Mouse (Mus musculus): ENCODE measurements around the gene Gm17949.

Gene Gm17949

DNA sequence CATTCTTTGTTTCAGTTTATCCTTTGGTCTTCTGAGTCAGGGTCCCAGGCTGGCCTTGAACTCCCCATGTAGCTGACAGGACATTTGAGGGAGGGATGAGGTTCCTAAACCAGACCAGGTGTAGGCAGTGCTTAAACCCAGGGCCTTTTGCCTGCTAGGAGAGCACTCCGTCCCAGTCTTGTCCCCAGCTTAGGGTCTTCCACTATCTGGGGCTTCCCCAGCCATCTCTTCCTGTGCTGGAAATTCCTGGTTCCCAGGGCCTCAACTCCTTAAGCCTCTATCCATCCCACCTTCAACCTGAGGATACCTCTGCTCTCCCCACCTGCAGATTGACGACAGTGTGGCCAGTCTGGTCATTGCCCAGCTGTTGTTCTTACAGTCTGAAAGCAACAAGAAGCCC is 20.3 kb upstream of the Gm17949 start:
- DNase-seq: no peak

GRCm38 (mm10) chr17:56995046-56995445 is 16.2 kb upstream of the Gm17949 start:
- DNase-seq: no peak

- DNase-seq: no peak
Measured at GRCm38 (mm10) chr17:56996506-56996905, 14.8 kb upstream of the Gm17949 start.

DNA sequence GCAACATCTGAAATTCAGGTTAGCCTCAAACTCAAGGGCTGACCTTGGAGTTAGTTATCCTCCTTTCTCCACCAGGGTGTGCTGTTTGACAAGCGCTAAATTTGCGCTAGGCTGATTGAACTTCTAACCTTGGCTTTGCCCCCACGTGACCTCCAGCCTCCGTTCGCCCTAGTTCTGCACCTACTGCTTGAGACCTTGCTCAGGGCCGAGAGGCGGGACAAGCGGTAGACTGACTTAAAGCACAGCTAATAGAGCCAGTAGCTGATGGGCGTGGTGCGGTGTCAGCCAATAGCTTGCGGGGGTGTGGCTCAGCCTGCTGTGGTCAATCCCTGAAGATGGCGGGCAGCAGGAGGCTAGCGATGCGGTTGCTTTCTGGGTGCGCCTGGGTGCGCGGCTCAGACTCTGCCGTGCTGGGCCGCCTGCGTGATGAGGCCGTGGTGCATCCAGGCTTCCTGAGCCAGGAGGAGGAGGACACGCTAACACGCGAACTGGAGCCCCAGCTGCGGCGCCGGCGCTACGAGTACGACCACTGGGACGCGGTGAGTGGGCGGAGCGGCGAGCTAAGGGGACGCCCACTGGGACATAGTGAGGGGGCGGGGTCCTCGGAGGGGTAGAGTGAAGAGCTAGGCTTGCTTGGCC is 14.1 kb upstream of the Gm17949 start, which contains the start of gene Alkbh7:
Alkbh7 (plus strand) TSS at position 311 of the 639 bp plus-strand sequence.
- DNase-seq: peak; percentile 89 to 96

DNA sequence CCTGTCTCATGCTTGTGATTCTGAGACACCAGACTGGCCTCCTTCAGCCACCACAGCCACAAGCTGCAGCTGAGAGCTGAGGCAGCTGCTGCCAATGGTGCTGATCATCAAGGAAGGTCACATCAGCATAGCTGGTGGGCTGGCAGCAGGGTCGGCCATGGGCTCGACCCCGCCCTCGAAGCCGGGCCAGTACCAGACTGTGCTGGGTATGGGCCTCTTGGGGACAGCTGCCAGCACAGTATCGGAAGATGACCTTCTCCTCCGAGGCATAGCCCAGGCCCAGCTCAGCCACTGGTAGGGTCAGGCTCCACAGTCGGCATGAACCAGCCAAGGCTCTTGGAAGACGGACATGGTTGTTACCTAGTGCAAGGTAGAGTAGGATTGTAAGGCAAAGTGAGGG is 11.9 kb upstream of the Gm17949 start:
- DNase-seq: no peak

- DNase-seq: no peak
Measured at GRCm38 (mm10) chr17:56999968-57000609, 11.2 kb upstream of the Gm17949 start, which contains the start of gene Pspn. Gene Pspn, minus strand, starts transcription at chr17:57000018.

GRCm38 (mm10) chr17:57001228-57001627 is 10.0 kb upstream of the Gm17949 start:
- DNase-seq: no peak

- DNase-seq: no peak
Measured at GRCm38 (mm10) chr17:57003994-57004393, 7.3 kb upstream of the Gm17949 start.

- no peak for DNase-seq
Measured at GRCm38 (mm10) chr17:57007137-57007905, 3.9 kb upstream of the Gm17949 start.

- no peak for DNase-seq
Measured at GRCm38 (mm10) chr17:57010911-57011235, 396 bp upstream of the Gm17949 start.

GRCm38 (mm10) chr17:57012245-57012795 is 1.1 kb downstream of the Gm17949 start:
- DNase-seq: peak in 1 of 2 experiments; percentile 33

GRCm38 (mm10) chr17:57019693-57020092 is 8.4 kb downstream of the Gm17949 start:
- no peak for DNase-seq

- no peak for DNase-seq
Measured at GRCm38 (mm10) chr17:57020960-57021359, 9.7 kb downstream of the Gm17949 start.

DNA sequence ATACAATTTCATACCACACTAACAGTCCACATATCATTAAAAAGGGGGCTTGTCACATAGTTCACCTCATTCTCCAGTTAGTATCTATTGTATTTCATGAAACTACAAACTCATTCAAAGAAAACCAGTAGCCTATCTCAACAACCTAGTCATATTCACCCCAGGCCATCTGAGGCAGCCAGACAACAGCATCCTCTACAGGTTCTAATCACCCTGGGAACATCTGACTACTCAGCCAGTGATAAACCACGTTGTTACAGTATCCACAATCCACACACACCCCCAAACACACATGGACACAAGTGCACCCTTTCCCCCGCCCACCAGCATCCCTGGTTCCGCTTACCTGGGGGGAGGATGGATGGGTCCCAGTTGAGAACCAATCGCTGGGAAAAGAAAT is 16.2 kb downstream of the Gm17949 start:
- DNase-seq: no peak

- DNase-seq: no peak
Measured at GRCm38 (mm10) chr17:57029691-57030090, 18.4 kb downstream of the Gm17949 start.

- DNase-seq: peak; percentile 64 to 80
Measured at GRCm38 (mm10) chr17:57030931-57031660, 19.8 kb downstream of the Gm17949 start, which contains the start of gene Khsrp. Gene Khsrp, minus strand, starts transcription at chr17:57031522.

DNA sequence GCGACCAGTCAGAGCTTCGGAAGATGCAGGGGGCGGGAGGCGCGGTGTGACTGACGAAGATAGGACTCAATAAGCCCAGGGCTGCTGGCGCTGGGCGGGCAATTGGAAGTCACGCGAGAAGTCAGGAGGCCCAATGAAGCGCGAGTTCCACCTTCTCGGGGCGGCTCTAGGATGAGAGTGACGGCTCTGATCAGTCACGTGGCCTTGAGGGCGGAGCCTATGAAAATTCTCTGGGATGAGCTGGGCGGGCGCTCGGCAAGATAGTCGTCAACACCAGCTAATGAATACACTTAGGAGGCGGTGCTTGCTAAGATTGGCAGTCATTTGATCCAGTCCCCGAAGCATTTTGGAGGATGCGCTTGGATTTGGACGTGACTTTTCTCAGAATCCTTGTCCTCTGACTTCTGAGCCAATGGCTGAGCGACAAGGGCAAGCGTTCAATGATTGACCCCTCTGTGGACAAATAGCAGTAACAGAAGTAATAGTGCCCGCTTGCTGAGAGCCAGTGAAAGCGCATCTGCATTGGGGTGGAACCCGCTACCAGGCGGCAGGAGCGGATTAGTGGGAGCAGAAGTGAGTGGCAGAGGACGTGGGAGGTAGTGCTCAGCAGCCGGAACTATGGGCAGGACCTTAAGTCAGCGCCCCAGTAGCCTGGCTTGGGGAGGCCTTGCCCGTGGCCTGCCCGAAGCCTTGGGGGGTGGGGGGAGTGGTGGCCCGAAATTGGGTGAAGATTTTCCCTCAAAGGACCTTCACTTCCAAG is 20.6 kb downstream of the Gm17949 start:
- peak; percentile 98 to 100 for DNase-seq

GRCm38 (mm10) chr17:57032854-57033253 is 21.6 kb downstream of the Gm17949 start:
- no peak for DNase-seq

GRCm38 (mm10) chr17:57038978-57039377 is 27.7 kb downstream of the Gm17949 start:
- no peak for DNase-seq

GRCm38 (mm10) chr17:57041554-57041953 is 30.3 kb downstream of the Gm17949 start, which contains the start of gene Slc25a41:
Gene Slc25a41, minus strand, starts transcription at chr17:57041654.
- DNase-seq: no peak

DNA sequence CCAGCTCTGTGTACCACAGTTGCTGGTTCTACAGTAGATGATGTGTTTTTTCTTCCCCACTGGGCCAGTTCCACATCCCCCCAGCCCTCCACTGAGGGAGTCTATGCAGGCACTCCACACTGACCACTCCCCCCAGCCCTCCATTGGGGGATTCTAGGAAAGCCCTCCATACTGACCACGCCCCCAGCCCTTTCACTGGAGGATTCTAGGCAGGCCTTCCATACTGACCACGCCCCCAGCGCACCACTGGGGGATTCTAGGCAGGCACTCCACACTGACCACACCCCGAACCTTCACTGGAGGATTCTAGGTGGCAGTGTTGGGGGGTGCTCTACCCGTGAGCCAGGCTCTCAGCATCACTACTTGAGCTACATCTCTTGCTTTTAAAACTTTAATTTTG is 36.1 kb downstream of the Gm17949 start:
- no peak for DNase-seq

GRCm38 (mm10) chr17:57048816-57049215 is 37.5 kb downstream of the Gm17949 start:
- no peak for DNase-seq

Data from thymus, postnatal 36 days (tissue).